Mouse (Mus musculus) hindbrain, embryonic 16.5 days (tissue): ENCODE results near the gene Cog2. TPM values are rescaled to one million over a fixed set of nuclear protein-coding genes. Genes with fewer than 3 reads are reported as not detected.

Experiments used
- polyA plus RNA-seq: library from polyadenylated mRNA; unstranded; fragments of >200 nt; fragmentation: Nextera tagmentation; extraction: Ambion mirVana; gene quantifications from 2 replicates; pipeline ENCODE4 v1.2.1, GENCODE M21; 2015

Gene Cog2
- polyA plus RNA-seq, 1 experiment from 2014 or later, result 30.3 TPM

Other genes starting within 250 kb of the Cog2 start
- 12.8 and 13.6 TPM in 2 replicates for gene Pgbd5, start 81.1 kb upstream of the Cog2 start, polyA plus RNA-seq
- 2.7 and 10.9 TPM in 2 replicates for gene Agt, start 48.9 kb downstream of the Cog2 start, polyA plus RNA-seq
- 0.15 and 0.34 TPM in 2 replicates for gene Capn9, start 55.3 kb downstream of the Cog2 start, polyA plus RNA-seq
- 17.0 and 23.2 TPM in 2 replicates for gene 2310022B05Rik, start 142.6 kb downstream of the Cog2 start, polyA plus RNA-seq
- gene Ttc13, start 201.2 kb downstream of the Cog2 start, polyA plus RNA-seq, result 61.6 and 62.4 TPM in 2 replicates
- 32.1 and 33.6 TPM in 2 replicates for gene Arv1, start 201.4 kb downstream of the Cog2 start, polyA plus RNA-seq
- 0.90 and 1.9 TPM in 2 replicates for gene Fam89a, start 231.1 kb downstream of the Cog2 start, polyA plus RNA-seq